11 mouse cellular contexts compared by ENCODE assay signal in genomic region chr7:115624451-115624850, GRCm38 (mm10).
DNase-seq lines count a peak whose midpoint lies in the region; ATAC-seq and TF ChIP-seq lines count a peak whose summit lies in the region.
"Had no signal": no experiment of that assay in that cellular context is flagged by ENCODE, and none has a peak within 500 bp of the region (broad histone marks: within the 10 kb centered on the region; RNA-seq: fewer than 3 reads in every experiment).

No protein-coding gene starts in this region.

- DNase-seq in gastrocnemius, adult 2 months = no peak
- no peak for DNase-seq in gastrocnemius, postnatal 14 days
- peak; percentile 36 for DNase-seq in lung, embryonic 14.5 days
- DNase-seq in lung, postnatal 25 days (ENCODE audit: low spot score) = no peak
- no peak for DNase-seq in cerebellum, adult 11-12 months
- DNase-seq: adrenal gland, adult 8-10 months; cerebellum, adult 11 months; kidney, postnatal 25 days had no signal

- H3K4me1 ChIP-seq in lung, embryonic 14.5 days (ENCODE audit: insufficient read depth) = peaks cover 38% of the 10 kb centered on the region
- H3K4me1 ChIP-seq in forebrain, embryonic 13.5 days = peaks cover 45% of the 10 kb centered on the region
- H3K4me1 ChIP-seq in limb, embryonic 15.5 days = peaks cover 23% of the 10 kb centered on the region; the same call in 1 of the 2 replicates
- H3K4me1 ChIP-seq in intestine, embryonic 15.5 days (replicated peaks) = peaks cover 11% of the 10 kb centered on the region

- ATAC-seq in lung, embryonic 14.5 days (ENCODE audit: insufficient read depth) = no peak
- no peak for ATAC-seq in forebrain, embryonic 13.5 days
- ATAC-seq in limb, embryonic 15.5 days (ENCODE audit: insufficient number of reproducible peaks, low FRiP score, low TSS enrichment, low read depth) = no peak
- ATAC-seq in intestine, embryonic 15.5 days = no peak

- peak overlapping the region; percentile 16 for H3K27ac ChIP-seq in gastrocnemius, adult 2 months
- peak overlapping the region; percentile 73; the same call in 1 of the 2 replicates for H3K27ac ChIP-seq in lung, embryonic 14.5 days (ENCODE audit: low read depth)
- H3K27ac ChIP-seq in forebrain, embryonic 13.5 days = no peak overlapping the region
- H3K27ac ChIP-seq in limb, embryonic 15.5 days = peak overlapping the region; percentile 71
- H3K27ac ChIP-seq in intestine, embryonic 15.5 days = no peak overlapping the region

- TF ChIP-seq CTCF in gastrocnemius, adult 2 months (IDR thresholded peaks at IDR 0.05) = no peak
- no peak for TF ChIP-seq CTCF in lung, embryonic 14.5 days (IDR thresholded peaks at IDR 0.05; ENCODE audit: low read depth)

- no peaks in the 10 kb centered on the region for H3K27me3 ChIP-seq in lung, embryonic 14.5 days (ENCODE audit: insufficient read depth, low read length)
- no peaks in the 10 kb centered on the region for H3K27me3 ChIP-seq in forebrain, embryonic 13.5 days
- no peaks in the 10 kb centered on the region for H3K27me3 ChIP-seq in limb, embryonic 15.5 days
- no peaks in the 10 kb centered on the region for H3K27me3 ChIP-seq in intestine, embryonic 15.5 days (replicated peaks)

- no peaks in the 10 kb centered on the region for H3K9me3 ChIP-seq in lung, embryonic 14.5 days (ENCODE audit: low read depth, low read length)
- no peaks in the 10 kb centered on the region for H3K9me3 ChIP-seq in forebrain, embryonic 13.5 days (replicated peaks)
- H3K9me3 ChIP-seq in limb, embryonic 15.5 days = no peaks in the 10 kb centered on the region
- H3K9me3 ChIP-seq in intestine, embryonic 15.5 days = no peaks in the 10 kb centered on the region

- H3K4me2 ChIP-seq in lung, embryonic 14.5 days = peak overlapping the region; percentile 41; the same call in 1 of the 2 replicates
- H3K4me2 ChIP-seq in forebrain, embryonic 13.5 days = peak overlapping the region; percentile 24; the same call in 1 of the 2 replicates
- H3K4me2 ChIP-seq in limb, embryonic 15.5 days = no peak overlapping the region
- no peak overlapping the region for H3K4me2 ChIP-seq in intestine, embryonic 15.5 days (replicated peaks)

- intact Hi-C loops in gastrocnemius, adult 2 months (cut with DNase I) = no loop called here
- intact Hi-C loops in gastrocnemius, postnatal 14 days (cut with DNase I; ENCODE audit: low total_unique reads) = no loop called here

- no peaks in the 10 kb centered on the region for H3K36me3 ChIP-seq in lung, embryonic 14.5 days (ENCODE audit: insufficient read depth)
- no peaks in the 10 kb centered on the region for H3K36me3 ChIP-seq in forebrain, embryonic 13.5 days (ENCODE audit: poor library complexity, severe bottlenecking)
- no peaks in the 10 kb centered on the region for H3K36me3 ChIP-seq in limb, embryonic 15.5 days
- H3K36me3 ChIP-seq in intestine, embryonic 15.5 days = no peaks in the 10 kb centered on the region

- WGBS in lung, embryonic 14.5 days = 54% methylated on average over 5 of the region's 5 CpGs
- WGBS in forebrain, embryonic 13.5 days = 17% methylated on average over 5 of the region's 5 CpGs
- 55% methylated on average over 5 of the region's 5 CpGs for WGBS in limb, embryonic 15.5 days
- WGBS in intestine, embryonic 15.5 days = 61% methylated on average over 5 of the region's 5 CpGs

- H3K4me3 ChIP-seq in gastrocnemius, adult 2 months = no peak overlapping the region
- H3K4me3 ChIP-seq in lung, embryonic 14.5 days (ENCODE audit: low read depth, low read length) = no peak overlapping the region
- no peak overlapping the region for H3K4me3 ChIP-seq in forebrain, embryonic 13.5 days
- H3K4me3 ChIP-seq in limb, embryonic 15.5 days = no peak overlapping the region
- H3K4me3 ChIP-seq in intestine, embryonic 15.5 days (replicated peaks) = no peak overlapping the region

- H3K9ac ChIP-seq in lung, embryonic 14.5 days = no peak overlapping the region
- no peak overlapping the region for H3K9ac ChIP-seq in forebrain, embryonic 13.5 days
- H3K9ac ChIP-seq in limb, embryonic 15.5 days = no peak overlapping the region
- no peak overlapping the region for H3K9ac ChIP-seq in intestine, embryonic 15.5 days

Comparison
In these comparisons a context has a peak if more than half of its experiments do, and no peak if none do; other contexts are left out.
1. H3K27ac ChIP-seq: peak in gastrocnemius, adult 2 months (single experiment), lung, embryonic 14.5 days (single experiment) and limb, embryonic 15.5 days (single experiment); none in forebrain, embryonic 13.5 days (single experiment) and intestine, embryonic 15.5 days (single experiment).
2. H3K4me2 ChIP-seq: peak in lung, embryonic 14.5 days (single experiment) and forebrain, embryonic 13.5 days (single experiment); none in limb, embryonic 15.5 days (single experiment) and intestine, embryonic 15.5 days (single experiment).